Mouse (Mus musculus): ENCODE data around the gene Tm9sf2.

DNA sequence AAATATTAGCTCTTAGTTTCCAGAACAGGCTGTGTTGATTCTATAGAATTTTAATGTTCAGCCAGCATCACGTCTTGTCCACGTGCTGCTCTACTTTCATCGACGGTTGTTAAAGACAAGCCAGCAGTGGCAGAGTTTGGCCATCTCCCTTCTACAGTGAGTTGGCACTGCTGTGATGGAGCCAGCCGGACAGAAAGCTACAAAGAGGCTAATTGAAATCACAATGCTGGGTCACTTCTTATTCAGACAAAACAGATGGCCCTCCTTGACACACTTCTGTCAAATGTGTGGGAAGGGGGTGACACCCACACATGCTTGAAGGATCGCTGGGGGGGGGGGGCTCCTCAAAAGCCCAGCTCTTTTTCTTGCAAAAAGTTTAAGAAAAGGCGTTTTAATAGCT is 62.1 kb downstream of the Tm9sf2 start:
- no peak for TF ChIP-seq CTCF (IDR thresholded peaks at IDR 0.05; ENCODE audit: control insufficient read depth, insufficient read depth, low read length)
- TF ChIP-seq POLR2A (IDR thresholded peaks at IDR 0.05; ENCODE audit: borderline replicate concordance, control insufficient read depth, low read depth, low read length) = no peak

All from bone marrow, adult 2 months (tissue).